Mouse (Mus musculus) limb, embryonic 14.5 days (tissue): ENCODE results near the gene Tmco5. TPM values are rescaled to one million over a fixed set of nuclear protein-coding genes. Genes with fewer than 3 reads are reported as not detected.

Source experiments
- ATAC-seq: fragments of 200-750 bp; cut with Nextera tagmentation; 2 replicates; pipeline ENCODE4 v1.8.0; 2017; ENCODE audit warnings: low read depth, moderate number of reproducible peaks, moderate TSS enrichment; ENCODE audit not compliant: low FRiP score
- DNase-seq: peaks from one replicate; pipeline ENCODE4 v3.0.0-alpha.2; 2015; ENCODE audit warnings: low spot score
- H3K27ac ChIP-seq: fragments of 300-500 bp; sonication (generic); replicated peaks from 2 replicates; pipeline ENCODE4 v1.5.1; 2014; ENCODE audit warnings: low read depth, mild to moderate bottlenecking, low read length, moderate library complexity, mixed read lengths
- H3K27me3 ChIP-seq: fragments of 300-500 bp; sonication (generic); 2 replicates; pipeline ENCODE4 v1.6.1; 2014; ENCODE audit warnings: low read length, mixed read lengths; ENCODE audit not compliant: control insufficient read depth, insufficient read depth
- H3K36me3 ChIP-seq: fragments of 300-500 bp; sonication (generic); 2 replicates; pipeline ENCODE4 v1.6.1; 2014; ENCODE audit warnings: mild to moderate bottlenecking, low read length, moderate library complexity, mixed read lengths; ENCODE audit not compliant: control insufficient read depth, insufficient read depth
- H3K4me1 ChIP-seq: fragments of 300-500 bp; sonication (generic); 2 replicates; pipeline ENCODE4 v1.6.1; 2014; ENCODE audit warnings: antibody characterized with exemption, low read length, mixed read lengths; ENCODE audit not compliant: control insufficient read depth, insufficient read depth
- H3K4me2 ChIP-seq: fragments of 300-500 bp; sonication (generic); replicated peaks from 2 replicates; pipeline ENCODE4 v1.6.1; 2014; ENCODE audit warnings: low read depth, mild to moderate bottlenecking, low read length, moderate library complexity; ENCODE audit not compliant: severe bottlenecking
- H3K4me3 ChIP-seq: fragments of 300-500 bp; sonication (generic); replicated peaks from 2 replicates; pipeline ENCODE4 v1.5.1; 2014; ENCODE audit warnings: low read length
- H3K9ac ChIP-seq: fragments of 300-500 bp; sonication (generic); 2 replicates; pipeline ENCODE4 v1.6.1; 2014; ENCODE audit warnings: mild to moderate bottlenecking, low read depth, low read length, moderate library complexity; ENCODE audit not compliant: severe bottlenecking
- H3K9me3 ChIP-seq: fragments of 300-500 bp; sonication (generic); 2 replicates; pipeline ENCODE4 v1.6.1; 2016; ENCODE audit warnings: low read length; ENCODE audit not compliant: control insufficient read depth
- POLR2A ChIP-seq: fragments of 200-500 bp; IDR thresholded peaks from 2 replicates; pipeline ENCODE4 v1.8.0; 2012; ENCODE audit warnings: inconsistent platforms, mild to moderate bottlenecking, moderate library complexity, borderline replicate concordance; ENCODE audit not compliant: insufficient read depth, insufficient read length; ENCODE audit errors: extremely low read depth
- WGBS: fragments of 180-500 bp; shearing (Covaris S2); extraction: QIAGEN DNeasy Blood & Tissue Kit; methylation state at CpG from one replicate; pipeline ENCODE4 v1.1.7; 2014; 5-methylcytosine and 5-hydroxymethylcytosine counted together
- polyA plus RNA-seq, 2 experiments: library from polyadenylated mRNA; depleted of rRNA in 1 of 2; stranded (reverse) in 1 of 2; unstranded in 1 of 2; fragments of >200 nt; fragmentation: Nextera tagmentation in 1 of 2; extraction: Ambion mirVana in 1 of 2; gene quantifications; 2 replicates each; pipeline versions ENCODE4 v1.2.1 to v1.2.3; 2012 to 2014

Gene Tmco5
- polyA plus RNA-seq, 2 experiments, result not detected

DNA sequence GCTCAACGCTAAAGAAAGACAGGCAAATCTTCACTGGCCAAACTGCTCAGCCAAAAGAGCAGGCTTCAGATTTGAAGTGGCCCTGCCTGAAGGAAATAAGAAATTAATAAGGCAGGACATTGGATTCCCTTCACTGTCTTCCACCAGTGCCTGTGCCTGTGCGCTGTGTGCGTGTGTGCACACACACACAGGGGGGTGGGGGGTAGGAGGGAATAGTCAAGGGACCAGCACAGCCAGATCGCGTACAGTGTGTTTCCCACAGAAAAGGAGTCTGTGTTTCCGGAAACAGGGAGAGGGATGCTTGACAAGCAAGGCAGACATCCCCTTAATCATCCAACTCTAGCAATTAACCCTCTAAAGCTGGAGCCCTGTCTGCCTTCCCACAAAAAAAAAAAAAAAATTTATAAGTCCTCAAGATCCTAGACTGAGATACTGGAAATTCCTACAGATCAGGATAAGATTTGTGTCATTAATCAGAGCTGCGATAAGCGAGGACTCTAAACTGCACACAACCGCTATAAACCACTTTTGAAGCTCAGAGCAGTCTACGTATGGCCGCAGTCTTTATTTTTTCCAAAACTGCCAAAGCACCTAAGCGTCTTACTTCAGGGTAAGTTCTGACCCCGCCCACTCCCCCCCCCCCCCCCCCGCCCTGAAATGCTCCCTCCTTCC, 15.0 kb downstream of the Tmco5 start:
- Histone ChIP-seq H3K36me3 (no peaks in the 10 kb centered on the region), H3K9me3 (no peaks in the 10 kb centered on the region), H3K4me3 (peak overlapping the region; percentile 19), H3K9ac (no peak overlapping the region), H3K27me3 (no peaks in the 10 kb centered on the region), H3K4me2 (peak overlapping the region; percentile 61), H3K4me1 (peaks cover 3% of the 10 kb centered on the region; the same call in 1 of the 2 replicates), H3K27ac (no peak overlapping the region)
- ATAC-seq (no peak; the same call in 1 of the 2 replicates), DNase-seq (no peak)
- 31% methylated on average over 13 of the region's 14 CpGs for WGBS
- no peak for TF ChIP-seq POLR2A

DNA sequence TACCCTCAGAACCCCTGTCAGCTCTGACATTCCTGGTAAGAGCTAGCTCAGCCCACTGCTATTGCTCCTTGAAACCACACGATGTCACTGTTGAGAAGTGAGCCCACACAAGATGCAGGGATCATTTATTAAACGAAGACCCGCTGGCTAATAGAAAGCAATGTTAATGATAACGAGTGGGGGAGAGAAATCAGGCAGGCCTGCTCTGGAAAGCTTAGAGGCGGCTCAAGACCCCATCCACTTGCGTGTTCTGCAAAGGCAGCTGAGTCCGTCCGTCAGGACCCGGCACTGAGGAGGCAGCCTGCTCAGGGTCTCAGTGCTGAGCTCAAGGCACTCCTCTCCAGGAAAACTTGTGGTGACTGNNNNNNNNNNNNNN, 15.5 kb downstream of the Tmco5 start:
- H3K9me3 ChIP-seq, result no peaks in the 10 kb centered on the region
- peak overlapping the region; percentile 34 for H3K4me3 ChIP-seq
- ATAC-seq (peak; percentile 85), DNase-seq (peak; percentile 72)
- H3K4me1 ChIP-seq, result peaks cover 3% of the 10 kb centered on the region; the same call in 1 of the 2 replicates
- no peak for TF ChIP-seq POLR2A
- H3K36me3 ChIP-seq, result no peaks in the 10 kb centered on the region
- H3K9ac ChIP-seq, result peak overlapping the region; percentile 45; the same call in 1 of the 2 replicates
- peak overlapping the region; percentile 61 for H3K4me2 ChIP-seq
- under 1% methylated on average over 9 of the region's 9 CpGs for WGBS
- no peaks in the 10 kb centered on the region for H3K27me3 ChIP-seq
- H3K27ac ChIP-seq, result no peak overlapping the region

GRCm38 (mm10) chr2:116899615-116900272, 21.3 kb downstream of the Tmco5 start:
- WGBS, result 16% methylated on average over 19 of the region's 19 CpGs
- Histone ChIP-seq H3K27ac (no peak overlapping the region), H3K9me3 (no peaks in the 10 kb centered on the region), H3K4me1 (no peaks in the 10 kb centered on the region), H3K36me3 (no peaks in the 10 kb centered on the region), H3K9ac (peak overlapping the region; percentile 58), H3K27me3 (no peaks in the 10 kb centered on the region), H3K4me3 (peak overlapping the region; percentile 39), H3K4me2 (peak overlapping the region; percentile 69)
- peak; percentile 74 for ATAC-seq
- TF ChIP-seq POLR2A, result no peak
- DNase-seq, result peak; percentile 77

- Histone ChIP-seq H3K4me2 (peak overlapping the region; percentile 69), H3K4me3 (peak overlapping the region; percentile 39), H3K9me3 (no peaks in the 10 kb centered on the region), H3K36me3 (no peaks in the 10 kb centered on the region), H3K27ac (no peak overlapping the region), H3K9ac (peak overlapping the region; percentile 58), H3K4me1 (no peaks in the 10 kb centered on the region), H3K27me3 (no peaks in the 10 kb centered on the region)
- DNase-seq (peak; percentile 26), ATAC-seq (peak; percentile 61)
- TF ChIP-seq POLR2A, result no peak
- 30% methylated on average over 10 of the region's 10 CpGs for WGBS
Measured at GRCm38 (mm10) chr2:116900273-116900843, 21.9 kb downstream of the Tmco5 start.

- Histone ChIP-seq H3K9me3 (no peaks in the 10 kb centered on the region), H3K9ac (no peak overlapping the region), H3K4me2 (no peak overlapping the region), H3K4me1 (no peaks in the 10 kb centered on the region), H3K27me3 (no peaks in the 10 kb centered on the region), H3K36me3 (no peaks in the 10 kb centered on the region), H3K27ac (no peak overlapping the region), H3K4me3 (no peak overlapping the region)
- DNase-seq, result no peak
- no peak for TF ChIP-seq POLR2A
- ATAC-seq, result no peak
- 64% methylated on average over 8 of the region's 8 CpGs for WGBS
Measured at GRCm38 (mm10) chr2:116908268-116908667, 29.8 kb downstream of the Tmco5 start.
